Mouse (Mus musculus) adipocyte (in vitro differentiated cells): ENCODE data around the gene Ppp2r5a.

Experiments
- DNase-seq: peaks from one replicate; pipeline ENCODE4 v3.0.0-alpha.2; 2016; ENCODE audit warnings: low spot score

Gene Ppp2r5a

DNA sequence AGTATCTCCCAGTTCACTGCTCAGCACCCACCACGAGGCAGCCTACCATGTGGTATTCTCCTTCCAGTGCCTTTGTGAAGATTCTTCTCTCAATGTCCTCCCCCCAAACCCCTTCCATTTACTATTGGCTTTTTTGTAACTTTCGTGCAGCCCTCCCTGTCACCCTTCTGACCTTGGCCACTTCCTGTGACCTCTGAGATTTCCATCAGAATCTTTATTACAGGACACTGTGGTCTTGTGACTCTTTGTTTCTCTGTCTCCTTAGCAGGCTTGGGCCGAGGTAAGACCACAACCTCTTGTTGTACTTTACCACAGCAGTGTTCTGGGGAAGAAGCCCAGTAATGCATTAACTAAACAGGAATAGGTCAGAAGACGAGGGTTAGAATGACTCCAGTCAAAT lies 15.9 kb upstream of the Ppp2r5a start:
- no peak for DNase-seq

GRCm38 (mm10) chr1:191417111-191417510 lies 14.0 kb upstream of the Ppp2r5a start:
- DNase-seq, result no peak

GRCm38 (mm10) chr1:191416611-191417010 lies 13.5 kb upstream of the Ppp2r5a start:
- DNase-seq, result no peak

GRCm38 (mm10) chr1:191414432-191414831 lies 11.4 kb upstream of the Ppp2r5a start:
- no peak for DNase-seq

- DNase-seq, result no peak
Measured at GRCm38 (mm10) chr1:191413691-191414415, 10.8 kb upstream of the Ppp2r5a start.

- DNase-seq, result no peak
Measured at GRCm38 (mm10) chr1:191410294-191411036, 7.4 kb upstream of the Ppp2r5a start.

GRCm38 (mm10) chr1:191407246-191407645 lies 4.2 kb upstream of the Ppp2r5a start:
- DNase-seq, result no peak

- no peak for DNase-seq
Measured at GRCm38 (mm10) chr1:191406516-191406915, 3.4 kb upstream of the Ppp2r5a start.

GRCm38 (mm10) chr1:191404721-191405329 lies 1.8 kb upstream of the Ppp2r5a start:
- no peak for DNase-seq

GRCm38 (mm10) chr1:191404301-191404700 lies 1.2 kb upstream of the Ppp2r5a start:
- no peak for DNase-seq

DNA sequence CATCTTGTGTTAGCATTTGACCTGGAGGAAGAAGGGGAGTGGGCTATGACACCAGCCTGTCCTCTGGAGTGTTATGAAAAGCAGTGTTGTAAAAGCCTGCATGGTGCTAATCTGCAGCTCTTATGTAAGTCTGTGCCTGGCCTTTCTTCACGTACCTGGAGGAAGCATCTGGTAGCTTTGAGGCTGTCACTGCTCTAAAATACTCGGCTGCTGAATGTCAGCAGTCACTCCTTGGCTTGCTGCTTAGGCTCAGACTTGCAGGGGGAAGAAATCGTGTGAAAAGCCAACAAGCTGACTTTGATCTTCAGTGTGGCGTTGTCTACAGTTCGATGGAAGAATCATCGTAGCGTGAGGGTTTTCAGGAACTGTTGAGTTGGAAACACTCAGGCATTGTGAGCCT lies 566 bp downstream of the Ppp2r5a start:
- DNase-seq, result no peak

DNA sequence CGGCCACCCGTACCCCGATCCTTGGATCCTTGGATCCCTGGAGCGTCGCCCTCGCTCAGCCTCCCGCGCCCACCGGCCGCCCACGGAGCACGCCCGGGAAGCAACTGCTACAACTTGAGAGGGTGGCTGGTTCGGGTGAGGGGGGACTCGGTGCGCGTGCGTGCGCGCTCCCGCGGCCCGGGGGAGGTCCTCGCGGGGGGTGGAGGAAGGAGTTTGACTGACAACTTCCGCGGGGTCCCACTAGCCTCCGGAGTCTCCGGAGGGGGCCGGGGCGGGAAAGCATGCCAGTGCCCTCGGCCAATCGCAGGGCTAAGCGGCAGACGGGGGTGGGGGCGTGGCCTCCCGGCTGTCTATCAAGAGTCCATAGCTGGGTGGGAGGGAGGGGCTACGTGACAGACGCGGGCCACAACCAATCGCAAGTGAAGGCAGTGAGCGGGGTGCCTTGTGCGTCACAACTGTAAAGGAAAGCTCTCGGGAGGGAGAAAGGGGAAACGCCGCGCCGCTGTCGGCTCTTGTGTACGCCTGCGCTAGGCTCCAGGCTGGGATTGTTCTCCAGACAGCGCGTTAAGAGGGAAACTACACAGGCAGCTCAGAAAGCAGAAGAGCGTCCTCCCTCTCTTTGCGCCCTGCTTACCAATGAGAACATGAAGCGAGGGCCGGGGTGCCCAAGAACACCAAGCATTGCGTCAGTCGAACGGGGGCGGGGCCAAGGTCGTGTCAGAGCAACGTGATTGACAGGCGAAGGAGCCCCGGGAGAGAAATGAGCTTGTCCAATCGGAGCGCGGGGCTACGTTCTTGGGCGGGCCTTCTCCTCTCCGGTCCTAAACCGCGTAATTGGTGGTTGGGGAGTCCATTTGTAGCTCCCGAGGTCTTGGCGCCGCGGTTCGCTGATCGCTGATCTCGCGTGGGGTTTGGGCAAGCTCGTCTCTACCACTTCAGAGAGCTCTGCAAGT lies 5.9 kb downstream of the Ppp2r5a start:
- DNase-seq, result peak; percentile 100

DNA sequence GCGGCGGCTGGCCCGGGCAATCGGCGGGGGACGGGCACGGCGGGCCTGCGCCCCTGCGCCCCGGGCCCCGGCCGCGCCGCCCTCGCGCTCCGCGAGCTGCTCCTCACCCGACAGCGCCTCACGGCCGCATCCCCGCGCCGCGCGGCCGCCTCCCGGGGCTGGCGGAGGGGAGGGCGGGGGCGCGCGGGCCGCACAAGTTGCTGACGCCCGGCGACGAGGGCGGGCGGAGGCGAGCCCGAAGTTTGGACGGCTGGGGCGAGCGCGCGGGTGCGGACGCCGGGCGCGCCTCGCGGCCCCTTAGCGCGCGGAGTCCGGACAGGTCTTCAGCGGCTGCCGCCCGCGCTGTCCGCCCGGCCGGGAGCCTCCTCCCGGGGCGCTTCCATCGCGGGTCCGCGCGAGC lies 6.6 kb downstream of the Ppp2r5a start:
- peak; percentile 66 for DNase-seq

DNA sequence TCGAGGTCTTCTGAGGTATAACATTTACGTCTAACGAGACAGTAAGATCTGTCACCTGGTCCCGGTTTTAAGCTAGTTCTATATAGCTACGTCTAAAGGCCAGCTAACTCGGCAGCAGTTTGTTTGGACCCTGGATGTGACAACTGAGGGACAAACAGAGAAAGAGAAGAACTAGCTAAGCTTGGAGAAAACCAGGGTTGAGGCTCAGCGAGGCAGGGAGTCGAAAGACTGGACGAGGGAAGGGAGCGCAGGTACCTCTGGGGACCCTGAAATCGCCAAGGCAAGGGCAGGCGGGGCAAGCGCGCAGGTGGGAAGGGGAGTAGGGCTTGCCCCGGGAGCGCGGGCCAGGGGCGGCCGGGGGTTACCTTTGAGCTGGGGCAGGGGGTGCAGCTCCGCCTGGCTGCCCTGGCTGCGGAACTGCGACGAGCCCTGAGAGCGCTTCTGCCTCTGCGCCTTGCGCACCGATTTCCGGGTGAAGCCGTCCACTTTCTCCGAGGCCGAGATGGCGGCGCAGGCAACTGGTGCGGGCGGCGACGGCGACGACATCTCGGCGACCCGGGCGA lies 7.1 kb downstream of the Ppp2r5a start:
- peak; percentile 60 for DNase-seq

- DNase-seq, result peak; percentile 54
Measured at GRCm38 (mm10) chr1:191395200-191395599, 7.9 kb downstream of the Ppp2r5a start.

DNA sequence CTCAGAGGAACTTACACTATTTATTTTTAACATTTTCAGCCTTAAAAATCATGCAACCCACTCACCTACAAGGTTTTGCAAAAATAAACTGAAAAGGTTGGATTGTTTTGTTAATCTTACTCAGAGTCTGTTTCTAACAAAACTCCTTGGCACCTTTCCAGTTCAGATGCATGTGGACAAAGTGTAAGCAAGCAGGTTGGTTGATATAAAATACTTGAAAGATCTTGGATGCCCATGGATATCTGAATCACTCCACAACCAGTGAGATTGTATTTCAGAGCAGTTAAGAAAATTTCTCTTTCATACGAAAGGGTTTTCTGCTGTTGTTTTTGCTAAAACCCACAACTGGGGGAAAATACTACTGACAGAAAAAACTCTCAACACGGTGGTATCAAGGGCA lies 8.9 kb downstream of the Ppp2r5a start:
- DNase-seq, result peak; percentile 53

- no peak for DNase-seq
Measured at GRCm38 (mm10) chr1:191393536-191393935, 9.5 kb downstream of the Ppp2r5a start.

DNA sequence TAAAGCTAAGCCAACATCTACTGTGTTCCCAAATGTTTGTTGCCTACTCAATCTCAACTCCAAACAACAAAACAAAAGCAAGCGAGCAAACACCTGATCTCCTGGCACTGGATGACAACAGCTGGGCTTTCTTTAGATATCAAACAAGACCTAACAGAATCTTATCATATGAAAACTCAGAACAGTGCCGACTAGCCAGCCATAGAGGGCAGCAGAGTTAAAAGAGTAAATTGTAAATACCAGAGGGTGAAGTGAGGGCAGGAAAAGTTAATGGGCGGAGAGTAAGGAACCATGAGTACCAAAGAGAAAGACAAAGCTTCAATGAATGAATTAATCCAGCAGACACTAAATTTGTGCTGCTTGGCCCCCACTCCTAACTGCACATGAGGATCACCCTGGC lies 11.8 kb downstream of the Ppp2r5a start:
- peak; percentile 76 for DNase-seq

GRCm38 (mm10) chr1:191384786-191385430 lies 18.2 kb downstream of the Ppp2r5a start:
- DNase-seq, result no peak

GRCm38 (mm10) chr1:191381955-191382736 lies 20.9 kb downstream of the Ppp2r5a start:
- DNase-seq, result no peak
